8 mouse cellular contexts compared by ENCODE assay signal in the genomic region with DNA sequence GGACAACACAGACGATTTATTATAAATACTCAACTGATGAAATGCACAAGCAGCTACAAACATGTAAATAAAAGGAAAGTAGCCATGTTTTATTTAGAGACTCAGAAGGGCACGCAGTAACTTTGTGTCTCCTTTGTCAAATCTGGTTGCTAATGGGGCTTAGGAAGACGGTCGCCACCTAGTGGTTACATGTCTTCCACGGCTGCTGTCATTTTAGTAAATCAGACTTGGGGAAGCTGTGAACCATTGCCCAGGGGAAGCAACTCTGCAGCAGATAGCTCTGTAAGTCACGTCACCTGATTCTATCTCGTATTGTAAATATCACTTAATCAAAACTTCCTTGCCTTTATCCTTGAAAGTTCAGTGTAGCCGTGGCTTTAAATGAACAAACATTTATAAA. TPM values are rescaled to one million over a fixed set of nuclear protein-coding genes. Genes with fewer than 3 reads are reported as not detected.
DNase-seq lines count a peak whose midpoint lies in the region; ATAC-seq and TF ChIP-seq lines count a peak whose summit lies in the region.

No protein-coding gene starts in this region.

- H3K36me3 ChIP-seq in hindbrain, embryonic 10.5 days: no peaks in the 10 kb centered on the region
- no peaks in the 10 kb centered on the region for H3K36me3 ChIP-seq in hindbrain, embryonic 16.5 days (ENCODE audit: control insufficient read depth, insufficient read depth, low read length)
- peaks cover 0 to 2% of the 10 kb centered on the region in 2 experiments; a peak in 1 of 4 replicates for H3K36me3 ChIP-seq in MEL (ENCODE audit: control insufficient read depth in 1 of 2, insufficient read depth in 2 of 2, low read length in 2 of 2)

- TF ChIP-seq RAD21 in MEL (IDR thresholded peaks at IDR 0.05; ENCODE audit: low read depth, low read length): peak; percentile 46

- ATAC-seq in hindbrain, embryonic 16.5 days: no peak
- ATAC-seq in megakaryocyte, adult 5-6 weeks (ENCODE audit: poor library complexity, severe bottlenecking): peak; percentile 92

- no peak overlapping the region for H3K4me3 ChIP-seq in hindbrain, embryonic 10.5 days
- no peak overlapping the region for H3K4me3 ChIP-seq in hindbrain, embryonic 16.5 days (ENCODE audit: low read length)
- H3K4me3 ChIP-seq in MEL (ENCODE audit: control insufficient read depth in 1 of 2, insufficient read depth in 1 of 2, low read depth in 2 of 2, low read length in 2 of 2): peak overlapping the region in 1 of 2 experiments; percentile 43; a peak in 2 of 4 replicates

- WGBS in hindbrain, embryonic 10.5 days: 15% methylated on average over 8 of the region's 8 CpGs
- WGBS in hindbrain, embryonic 16.5 days: 11% methylated on average over 8 of the region's 8 CpGs

- peaks cover 4% of the 10 kb centered on the region; the same call in 1 of the 2 replicates for H3K27me3 ChIP-seq in hindbrain, embryonic 10.5 days (ENCODE audit: insufficient read depth, poor library complexity, severe bottlenecking)
- H3K27me3 ChIP-seq in hindbrain, embryonic 16.5 days (replicated peaks; ENCODE audit: control insufficient read depth, insufficient read depth, low read length): peaks cover 4% of the 10 kb centered on the region; the same call in 1 of the 2 replicates
- peaks cover 1 to 3% of the 10 kb centered on the region in 2 experiments; a peak in 1 of 4 replicates for H3K27me3 ChIP-seq in MEL (ENCODE audit: control insufficient read depth in 1 of 2, insufficient read depth in 2 of 2, low read length in 2 of 2)

- H3K4me2 ChIP-seq in hindbrain, embryonic 16.5 days (ENCODE audit: low read length): no peak overlapping the region

- H3K9ac ChIP-seq in hindbrain, embryonic 16.5 days (ENCODE audit: low read depth, low read length): no peak overlapping the region
- H3K9ac ChIP-seq in MEL (ENCODE audit: control insufficient read depth, low read depth, low read length, poor library complexity, severe bottlenecking): no peak overlapping the region

- TF ChIP-seq EP300 in MEL (IDR thresholded peaks at IDR 0.05; ENCODE audit: low read depth in 1 of 2, low read length in 2 of 2): no peak

- H3K4me1 ChIP-seq in hindbrain, embryonic 10.5 days (replicated peaks): no peaks in the 10 kb centered on the region
- no peaks in the 10 kb centered on the region for H3K4me1 ChIP-seq in hindbrain, embryonic 16.5 days (ENCODE audit: control insufficient read depth, insufficient read depth, low read depth, low read length)
- H3K4me1 ChIP-seq in MEL (ENCODE audit: control insufficient read depth in 1 of 2, insufficient read depth in 2 of 2, low read length in 2 of 2): peaks cover 0 to 5% of the 10 kb centered on the region in 2 experiments; a peak in 1 of 4 replicates

- no peaks in the 10 kb centered on the region for H3K79me2 ChIP-seq in MEL (ENCODE audit: control insufficient read depth, insufficient read depth, low read length, poor library complexity)

- DNase-seq in hindbrain, embryonic 10.5 days (ENCODE audit: low spot score): peak; percentile 63
- peak; percentile 97 for DNase-seq in MEL (ENCODE audit: low read depth, low spot score)
- peak; percentile 70 to 75 for DNase-seq in cerebellum, postnatal 14 days
- peak; percentile 38 for DNase-seq in gastrocnemius, postnatal 14 days
- DNase-seq in layer of hippocampus, adult 11-12 months (ENCODE audit: low spot score): peak; percentile 73
- peak; percentile 44 for DNase-seq in skeletal muscle tissue, adult 2 months (ENCODE audit: low read depth, low spot score)

- intact Hi-C loops in gastrocnemius, postnatal 14 days (cut with DNase I; ENCODE audit: low total_unique reads): loop anchor here (5.0 kb wide), 1 partner anchor 555 kb away; no protein-coding TSS in a partner anchor

- peak; percentile 82 to 98 (median 92) for TF ChIP-seq CTCF in MEL (IDR thresholded peaks at IDR 0.05 in 2 of 3, conservative IDR thresholded peaks at IDR 0.05 in 1 of 3; ENCODE audit: control insufficient read depth in 1 of 3, insufficient read depth in 1 of 3, low read depth in 2 of 3, low read length in 3 of 3, poor library complexity in 1 of 3, severe bottlenecking in 1 of 3)

- H3K27ac ChIP-seq in hindbrain, embryonic 10.5 days: no peak overlapping the region
- no peak overlapping the region for H3K27ac ChIP-seq in hindbrain, embryonic 16.5 days (ENCODE audit: low read depth, low read length)
- no peak overlapping the region for H3K27ac ChIP-seq in MEL (ENCODE audit: control insufficient read depth, low read depth, low read length)

- TF ChIP-seq POLR2A in MEL (IDR thresholded peaks at IDR 0.05; ENCODE audit: control insufficient read depth in 1 of 2, insufficient read depth in 1 of 2, low read depth in 1 of 2, low read length in 2 of 2, poor library complexity in 1 of 2): no peak

- no peaks in the 10 kb centered on the region for H3K9me3 ChIP-seq in hindbrain, embryonic 10.5 days
- H3K9me3 ChIP-seq in hindbrain, embryonic 16.5 days (ENCODE audit: control insufficient read depth, low read length): no peaks in the 10 kb centered on the region
- H3K9me3 ChIP-seq in MEL (replicated peaks; ENCODE audit: insufficient read depth, low read length): no peaks in the 10 kb centered on the region

TF ChIP-seq in MEL, 35 proteins besides CTCF, POLR2A, EP300 and RAD21:
- peak; percentile 8; the same call in 1 of the 2 replicates for TF ChIP-seq GATA1 (IDR thresholded peaks at IDR 0.05; ENCODE audit: low read depth, low read length)
- TF ChIP-seq TCF12 (IDR thresholded peaks at IDR 0.05; ENCODE audit: low read depth, low read length): no peak
- peak; percentile 64; the same call in 1 of the 2 replicates for TF ChIP-seq MXI1 (IDR thresholded peaks at IDR 0.05; ENCODE audit: low read depth, low read length)
- TF ChIP-seq ELF1 (IDR thresholded peaks at IDR 0.05; ENCODE audit: low read depth, low read length): no peak
- TF ChIP-seq MAZ (IDR thresholded peaks at IDR 0.05; ENCODE audit: low read depth, low read length): peak; percentile 64; the same call in 1 of the 2 replicates
- TF ChIP-seq SMC3 (IDR thresholded peaks at IDR 0.05; ENCODE audit: low read depth, low read length): peak; percentile 79
- peak; percentile 73 for TF ChIP-seq RCOR1 (IDR thresholded peaks at IDR 0.05; ENCODE audit: low read depth, low read length)
- no peak for TF ChIP-seq E2F4 (IDR thresholded peaks at IDR 0.05; ENCODE audit: borderline replicate concordance, low read depth, low read length)
- TF ChIP-seq ZC3H11A (IDR thresholded peaks at IDR 0.05; ENCODE audit: low read depth, low read length): peak; percentile 35; the same call in 1 of the 2 replicates
- 0 out of 2 replicates have a peak, but pooled peaks have one; percentile 28 for TF ChIP-seq TBP (IDR thresholded peaks at IDR 0.05; ENCODE audit: low read depth, low read length)
- peak; percentile 19; the same call in 1 of the 2 replicates for TF ChIP-seq BHLHE40 (IDR thresholded peaks at IDR 0.05; ENCODE audit: borderline replicate concordance, low read depth, low read length)
- no peak for TF ChIP-seq MAX (IDR thresholded peaks at IDR 0.05; ENCODE audit: low read length)
- TF ChIP-seq UBTF (IDR thresholded peaks at IDR 0.05; ENCODE audit: borderline replicate concordance, insufficient read depth, low read depth, low read length): no peak
- no peak for TF ChIP-seq KAT2A (conservative IDR thresholded peaks at IDR 0.05; ENCODE audit: low read depth, low read length)
- TF ChIP-seq SIN3A (IDR thresholded peaks at IDR 0.05; ENCODE audit: low read length): 0 out of 2 replicates have a peak, but pooled peaks have one; percentile 56
- no peak for TF ChIP-seq HCFC1 (IDR thresholded peaks at IDR 0.05; ENCODE audit: low read depth, low read length)

RNA-seq across cellular contexts. Expression of gene Tars, which starts 7.9 kb away (rescaled TPM):
- polyA plus RNA-seq in hindbrain, embryonic 10.5 days (2016; fragmentation: Nextera tagmentation; extraction: Ambion mirVana): 64.8 and 81.4 TPM in 2 replicates
- polyA plus RNA-seq in hindbrain, embryonic 16.5 days (2015; fragmentation: Nextera tagmentation; extraction: Ambion mirVana): 45.3 and 45.6 TPM in 2 replicates
- 89.0 and 124 TPM in 2 replicates for total RNA-seq in MEL (2012; rRNA removed)
- 1,000 to 10,000 TPM in 1 of 2 experiments, 100 to 1,000 TPM in 1; 174 to 1,064 TPM for polyA plus RNA-seq in MEL (2012; ENCODE audit: insufficient read depth in 1 of 2, insufficient read length in 2 of 2, low read depth in 1 of 2, low replicate concordance in 2 of 2, missing spikeins in 1 of 2)
- total RNA-seq in gastrocnemius, postnatal 14 days (2021): 10 to 100 TPM; 27.6 to 29.7 TPM
- total RNA-seq in megakaryocyte, adult 5-6 weeks (2015): 18.1 and 20.2 TPM in 2 replicates
- 32.3 and 36.5 TPM in 2 replicates for total RNA-seq in megakaryocyte, adult 5-6 weeks (2017)

Comparison
In these comparisons a context has a peak if more than half of its experiments do, and no peak if none do; other contexts are left out.
1. DNase-seq: peak in every context shown above with its lines; median percentile 97 in MEL; 73 in layer of hippocampus, adult 11-12 months; 72 in cerebellum, postnatal 14 days; 63 in hindbrain, embryonic 10.5 days; 44 in skeletal muscle tissue, adult 2 months; 38 in gastrocnemius, postnatal 14 days.